Mouse (Mus musculus): Measurements from ENCODE around the gene Kcnt1.

The Kcnt1 gene

DNA sequence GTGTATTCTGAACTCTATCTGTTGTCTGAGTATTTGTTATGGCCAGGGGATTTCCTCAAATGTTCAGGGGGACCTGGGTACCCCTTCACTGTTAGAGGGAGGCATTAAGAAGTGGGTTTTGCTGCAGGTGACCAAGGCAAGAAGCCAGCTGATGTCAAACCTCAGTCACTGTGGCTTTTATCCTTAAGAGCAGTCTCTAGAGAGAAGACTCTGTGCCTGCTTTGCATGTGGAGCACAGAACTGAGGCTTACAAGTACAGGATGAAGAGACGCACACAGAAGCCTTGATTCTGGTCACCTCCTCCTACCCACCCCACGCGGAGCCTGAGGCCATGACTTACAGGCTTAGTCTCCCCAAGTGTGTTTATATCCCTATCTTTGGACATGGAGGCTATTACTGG lies 85.8 kb downstream of the Kcnt1 start:
- intact Hi-C loops (cut with DNase I), result no loop called here

All from adrenal gland (tissue).